Mouse (Mus musculus): Measurements from ENCODE around the gene Rac3.

GRCm38 (mm10) chr11:120744121-120744701 is 22.9 kb downstream of the Rac3 start:
- TF ChIP-seq POLR2A (IDR thresholded peaks at IDR 0.05; ENCODE audit: control insufficient read depth, extremely low read depth, insufficient read depth, low read length, poor library complexity) (no peak), CTCF (IDR thresholded peaks at IDR 0.05; ENCODE audit: borderline replicate concordance, control insufficient read depth, extremely low read depth, insufficient read depth, low read length, poor library complexity) (no peak)

Measured in thymus, adult 2 months (tissue).